Mouse (Mus musculus): Measurements from ENCODE around the gene Utp3.
"Not testable (repeated sequence)": the region's sequence is repeated elsewhere in the genome, so short reads cannot be mapped to it uniquely, and the experiment has no call there.

Gene Utp3

DNA sequence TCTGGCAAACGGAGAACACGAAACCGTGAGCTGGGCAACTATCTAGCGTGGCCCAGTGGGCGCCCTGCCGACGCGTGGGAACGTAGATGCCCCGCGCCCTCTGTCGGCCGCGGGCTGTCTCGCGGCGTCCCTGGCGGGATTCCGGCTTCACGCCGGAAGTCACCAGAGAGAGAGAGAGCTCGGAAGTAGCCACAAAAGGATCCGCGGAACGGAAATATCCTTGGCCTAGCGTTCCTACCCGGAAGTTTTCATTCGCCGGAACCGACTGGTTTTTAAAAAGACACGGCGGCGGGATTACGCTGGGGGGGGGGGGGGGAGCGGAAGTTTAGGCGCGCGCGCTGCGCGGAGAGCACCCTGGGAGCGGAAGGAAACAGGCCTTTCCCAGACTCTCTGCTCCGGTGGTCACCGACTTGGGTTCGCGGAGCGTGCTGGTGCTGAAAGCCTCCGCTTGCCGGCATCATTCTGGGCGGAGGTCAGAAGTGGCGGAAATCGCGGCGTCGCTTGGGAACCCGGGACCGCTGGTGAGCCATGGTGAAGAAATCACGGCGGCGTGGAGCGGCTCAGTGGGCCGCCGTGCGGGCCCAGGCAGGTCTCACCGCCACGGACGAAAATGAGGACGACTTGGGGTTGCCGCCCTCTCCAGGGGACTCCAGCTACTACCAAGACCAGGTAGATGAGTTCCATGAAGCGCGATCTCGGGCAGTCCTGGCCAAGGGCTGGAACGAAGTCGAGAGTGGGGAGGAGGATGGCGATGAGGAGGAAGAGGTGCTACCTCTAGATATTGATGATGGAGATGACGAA lies at the start of gene Utp3:
Gene Utp3, plus strand, starts transcription at position 377 of the 801 bp plus-strand sequence.
- DNase-seq, result peak; percentile 100

DNA sequence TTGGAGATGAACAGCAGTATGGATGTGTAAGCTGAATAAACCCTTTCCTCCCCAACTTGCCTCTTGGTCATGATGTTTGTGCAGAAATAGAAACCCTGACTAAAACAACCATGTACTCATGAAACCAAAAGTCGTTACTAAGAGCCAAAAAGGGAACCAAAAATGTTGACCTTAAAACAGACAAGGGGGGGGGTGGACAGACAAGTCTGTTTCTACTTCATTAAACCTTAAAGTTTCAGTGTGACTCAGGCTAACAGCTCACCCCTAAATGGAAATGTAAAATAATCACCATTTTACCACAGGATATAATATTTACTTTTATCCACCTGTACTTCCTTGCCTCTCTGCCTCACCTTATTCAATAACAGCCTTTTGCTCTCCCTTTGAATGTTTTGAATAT lies 45.7 kb upstream of the Utp3 start:
- no peak for DNase-seq

DNA sequence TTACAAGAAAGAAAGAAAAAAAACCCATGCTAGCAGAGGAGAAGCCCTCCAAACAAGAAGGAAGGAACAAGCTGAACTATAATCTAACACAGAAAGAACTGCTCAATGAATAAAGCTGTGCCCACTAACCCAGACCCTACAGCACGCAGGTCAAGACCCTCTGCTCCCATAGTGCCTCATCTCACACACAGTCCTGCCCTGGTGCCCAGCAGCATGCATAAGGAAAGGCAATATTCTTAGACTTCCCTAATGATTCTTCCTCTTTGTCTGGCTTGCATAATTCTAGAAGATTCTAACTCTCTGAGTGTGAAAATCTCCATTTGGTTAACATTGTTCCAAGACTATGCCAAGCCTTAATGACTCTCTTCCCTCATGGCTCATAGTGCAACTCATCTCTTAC lies 45.3 kb upstream of the Utp3 start:
- no peak for DNase-seq

DNA sequence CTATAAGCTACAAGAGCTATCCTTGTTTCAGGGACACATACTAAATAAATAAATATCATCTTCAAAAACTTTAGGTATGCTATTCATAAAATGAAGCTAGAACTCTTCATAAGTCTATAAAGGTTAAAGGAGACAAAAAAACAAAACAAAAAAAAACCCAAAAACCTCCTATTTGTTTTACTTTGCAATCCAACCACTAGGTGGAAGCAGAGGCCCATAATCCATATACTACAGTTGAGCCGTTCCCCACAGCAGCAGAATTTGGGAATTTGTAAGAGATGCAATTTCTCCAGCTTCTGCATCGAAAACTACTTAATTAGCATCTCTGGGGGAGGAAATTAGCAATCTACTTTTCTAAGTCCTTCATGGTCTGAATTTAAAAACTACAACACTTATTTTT lies 35.0 kb upstream of the Utp3 start:
- DNase-seq, result peak; percentile 67

DNA sequence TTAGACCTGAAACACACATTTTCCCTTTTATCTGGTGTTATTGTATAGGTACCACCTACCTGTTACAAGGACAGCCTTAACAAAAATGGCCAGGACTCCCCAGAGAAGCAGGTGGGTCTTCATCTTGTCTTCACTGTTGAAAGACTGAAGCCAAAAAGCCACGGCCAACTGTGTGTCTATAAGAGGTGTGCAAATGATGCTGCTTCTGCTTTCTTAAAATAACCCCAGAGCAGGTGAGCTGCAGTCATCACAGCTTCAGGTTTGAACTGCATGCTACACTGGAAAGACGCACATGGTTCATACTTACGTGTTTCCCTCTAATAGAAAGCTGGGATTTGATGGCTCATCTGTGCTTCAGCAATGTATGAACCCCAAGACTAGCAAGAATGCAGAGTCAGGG lies 26.6 kb upstream of the Utp3 start, which contains the start of gene Jchain:
Gene Jchain, minus strand, starts transcription at position 235 of the 400 bp plus-strand sequence.
- no peak for DNase-seq

DNA sequence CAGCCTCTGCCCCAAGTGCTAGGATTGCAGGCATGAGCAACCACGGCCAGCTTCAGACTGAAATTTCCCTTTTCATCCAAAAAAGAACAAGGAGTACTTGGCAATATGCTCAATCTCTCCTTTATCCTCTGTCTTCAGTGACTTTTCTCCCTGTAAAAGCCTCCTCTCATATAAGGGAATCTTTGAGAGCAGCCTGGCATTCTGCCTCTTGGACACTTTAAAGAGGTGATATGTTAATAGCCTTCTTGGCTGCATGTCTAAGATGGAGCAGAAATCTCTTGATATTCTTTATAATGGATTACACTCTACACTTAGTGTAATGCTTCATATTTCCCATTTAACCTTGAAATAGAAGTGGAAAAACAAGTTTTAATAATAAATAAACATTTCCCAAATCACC lies 23.4 kb upstream of the Utp3 start:
- no peak for DNase-seq

DNA sequence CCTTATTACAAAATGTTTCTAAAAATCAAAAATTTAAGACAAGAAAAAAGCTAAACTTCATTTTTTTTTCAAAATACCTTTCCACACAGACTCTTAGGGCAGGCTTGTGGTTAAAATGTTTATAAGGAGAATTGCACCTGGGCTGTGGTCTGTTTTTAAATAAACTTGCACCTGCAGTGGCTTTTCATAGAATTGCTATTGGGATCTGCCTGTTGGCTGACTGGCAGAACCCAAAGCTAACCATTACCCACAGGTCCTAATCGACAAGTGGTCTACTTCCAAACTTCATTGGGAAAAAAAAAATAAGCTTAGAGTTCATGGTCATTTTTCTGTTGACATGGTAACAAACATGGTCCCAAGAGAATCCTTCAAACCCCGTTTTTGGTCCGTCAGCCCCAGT lies 19.6 kb upstream of the Utp3 start:
- DNase-seq, result no peak

DNA sequence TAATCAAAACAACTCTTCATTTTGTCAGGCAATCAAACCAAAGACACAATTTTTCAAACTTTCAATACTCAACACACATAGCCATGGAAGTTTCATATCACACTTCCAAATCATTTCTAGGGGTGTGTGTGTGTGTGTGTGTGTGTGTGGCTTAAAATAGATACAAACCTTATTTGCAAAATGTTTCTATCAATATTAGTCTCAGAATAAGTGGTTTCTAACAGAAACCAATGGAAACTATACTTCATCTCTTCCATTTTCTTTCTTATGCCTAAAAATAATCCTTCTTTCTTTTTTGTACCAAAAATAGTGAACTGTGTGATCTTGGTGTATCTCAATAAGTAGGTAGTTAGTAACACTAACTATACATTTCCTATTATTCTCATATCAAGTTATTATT lies 13.4 kb upstream of the Utp3 start:
- DNase-seq, result no peak

DNA sequence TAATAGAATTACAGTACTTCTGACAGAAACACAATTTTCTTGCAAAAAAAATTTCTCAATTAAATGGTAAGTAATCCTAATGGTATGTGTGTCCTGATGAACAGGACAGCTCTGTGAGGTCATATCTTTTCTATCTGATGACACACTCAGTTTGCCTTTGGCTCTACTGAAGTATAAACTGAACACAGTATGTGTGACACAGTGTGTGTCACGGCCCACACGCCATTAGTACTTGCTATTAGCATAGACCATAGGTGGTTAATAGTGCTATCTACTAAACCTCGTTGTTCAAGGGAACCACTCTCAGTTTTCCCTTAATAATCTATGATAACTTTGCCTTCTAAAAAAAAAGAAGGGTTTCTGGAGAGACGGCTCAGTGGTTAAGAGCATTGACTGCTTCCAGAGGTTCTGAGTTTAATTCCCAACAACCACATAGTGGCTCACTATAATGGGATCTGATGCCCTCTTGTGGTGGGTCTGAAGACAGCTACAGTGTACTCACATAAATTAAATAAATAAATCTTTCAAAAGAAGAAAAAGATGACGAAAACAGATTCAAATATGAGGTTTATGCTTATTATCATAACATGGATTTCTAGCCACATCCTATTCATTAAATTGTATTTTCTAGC lies 11.5 kb upstream of the Utp3 start:
- peak; percentile 69 for DNase-seq

DNA sequence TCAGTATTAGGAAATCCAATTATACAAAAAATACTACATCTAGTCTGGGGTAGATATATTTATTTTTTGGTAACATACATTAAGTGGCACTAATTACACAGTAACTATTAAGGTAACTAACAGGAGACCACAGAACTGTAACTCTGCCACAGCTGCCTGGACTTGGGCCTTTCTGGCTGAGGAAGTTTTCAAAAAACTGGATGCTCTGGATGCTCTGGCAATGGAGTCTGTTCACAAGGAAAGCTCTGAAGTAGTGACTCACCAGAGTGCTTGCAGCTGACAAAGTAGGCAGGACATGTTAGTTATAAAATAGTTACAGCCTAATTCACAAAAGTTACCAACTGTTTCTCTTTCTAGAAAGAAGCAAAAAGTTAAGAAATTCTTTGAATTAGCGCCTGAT lies 9.9 kb upstream of the Utp3 start:
- DNase-seq, result not testable (repeated sequence)

DNA sequence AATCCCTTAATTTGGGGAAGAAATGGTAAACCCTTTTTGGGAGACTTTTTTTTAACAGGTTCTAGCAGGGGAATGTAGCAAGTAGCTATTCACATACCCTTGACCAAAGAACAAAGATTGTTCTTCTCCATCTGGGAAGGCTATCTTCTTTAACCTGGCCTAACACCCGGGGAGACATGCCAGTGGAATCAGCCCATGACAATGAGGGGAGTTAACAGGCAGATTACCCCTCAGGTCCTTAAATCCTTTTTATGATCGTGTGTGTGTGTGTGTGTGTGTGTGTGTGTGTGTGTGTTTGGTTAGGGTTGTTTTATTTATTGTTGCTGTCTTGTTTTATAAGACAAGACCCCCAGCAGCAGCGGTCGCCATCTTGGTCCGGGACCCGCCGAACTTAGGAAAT lies 8.7 kb upstream of the Utp3 start:
- no peak for DNase-seq

DNA sequence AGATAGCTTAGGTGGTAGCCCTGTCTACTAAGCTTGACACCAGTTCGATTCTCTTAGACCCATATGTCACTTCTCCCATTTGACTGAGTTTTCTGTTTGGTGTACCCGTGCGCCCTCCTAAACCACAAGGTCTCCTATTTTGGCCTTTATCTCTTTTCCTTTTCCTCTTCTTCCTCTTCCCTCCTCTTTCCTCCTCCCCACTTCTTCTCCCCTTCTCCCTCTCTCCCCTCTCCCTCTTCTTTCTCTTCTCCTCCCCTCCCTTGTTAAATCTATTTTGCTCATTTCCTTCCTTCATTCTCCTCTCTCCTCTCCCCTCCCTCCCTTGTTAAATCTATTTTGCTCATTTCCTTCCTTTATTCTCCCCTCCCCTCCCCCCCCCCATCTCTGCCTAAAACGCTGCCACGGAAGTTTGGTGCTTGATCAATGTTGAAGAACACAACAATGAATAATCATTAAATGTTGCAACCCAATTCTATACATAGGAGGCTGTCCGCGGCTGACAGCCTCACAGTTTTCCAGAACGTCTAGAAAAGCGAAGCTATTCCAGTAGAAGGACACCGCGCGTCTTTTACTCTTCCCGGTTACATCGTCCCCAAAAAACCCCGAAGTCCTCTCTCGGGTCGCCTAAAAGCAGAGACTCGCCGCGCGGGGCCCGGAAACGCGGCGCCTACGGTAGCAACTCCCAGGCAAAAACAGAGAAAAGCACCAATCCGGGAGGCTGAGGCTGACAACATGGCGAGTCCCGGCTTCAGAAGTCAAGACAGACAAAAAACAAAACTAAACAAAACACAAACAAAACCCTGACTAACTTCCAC lies 784 bp upstream of the Utp3 start:
- DNase-seq, result no peak

DNA sequence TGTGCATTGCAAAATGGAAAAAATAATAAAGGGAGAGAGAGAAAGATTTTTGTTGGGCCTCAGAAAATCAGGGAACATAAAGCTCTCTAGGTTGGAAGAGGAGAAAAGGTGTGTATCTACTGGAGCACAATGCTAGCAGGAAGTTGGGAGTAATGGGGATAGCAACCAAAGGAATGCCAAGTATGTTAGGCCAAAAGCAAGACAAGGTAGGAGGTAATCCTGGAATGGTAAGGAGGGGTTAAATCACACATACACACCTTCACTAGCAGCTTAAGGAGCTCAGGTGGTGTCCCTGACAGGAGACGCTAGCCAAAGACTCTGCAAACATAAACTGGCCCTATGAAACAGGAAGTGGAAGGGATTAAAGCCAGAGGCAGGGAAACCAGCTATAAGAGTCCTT lies 4.7 kb downstream of the Utp3 start:
- DNase-seq, result no peak

DNA sequence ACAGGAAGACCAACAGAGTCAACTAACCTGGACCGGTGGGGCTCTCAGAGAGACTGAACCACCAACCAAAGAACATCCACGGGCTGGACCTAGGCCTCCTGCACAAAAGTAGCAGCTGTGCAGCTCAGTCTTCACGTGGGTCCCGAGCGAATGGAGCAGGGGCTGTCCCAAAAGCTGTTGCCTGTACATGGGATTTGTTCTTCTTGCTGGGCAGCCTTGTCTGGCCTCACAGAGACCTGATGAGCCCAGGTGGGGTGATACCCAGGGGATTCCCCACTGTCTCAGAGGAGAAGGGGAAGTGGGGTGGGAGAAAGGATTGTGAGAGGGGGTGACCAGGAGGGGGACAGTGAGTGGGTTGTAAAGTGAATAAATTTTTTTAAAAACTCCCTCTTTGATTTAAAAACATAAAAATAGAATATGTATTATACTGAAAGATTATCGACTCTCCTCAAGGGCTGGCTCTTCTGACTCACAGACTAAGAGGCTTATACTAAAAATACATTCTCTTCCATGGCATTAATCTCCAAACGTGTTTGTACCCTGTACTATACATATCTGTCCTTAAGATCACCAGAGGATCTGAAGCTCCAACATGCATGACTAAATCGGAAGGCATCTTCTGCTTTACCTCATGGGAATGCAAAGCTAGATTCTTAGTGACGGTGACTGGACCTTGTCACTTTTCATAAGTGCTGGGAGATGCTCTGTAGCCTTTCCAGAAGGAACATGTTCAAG lies 7.0 kb downstream of the Utp3 start:
- no peak for DNase-seq

DNA sequence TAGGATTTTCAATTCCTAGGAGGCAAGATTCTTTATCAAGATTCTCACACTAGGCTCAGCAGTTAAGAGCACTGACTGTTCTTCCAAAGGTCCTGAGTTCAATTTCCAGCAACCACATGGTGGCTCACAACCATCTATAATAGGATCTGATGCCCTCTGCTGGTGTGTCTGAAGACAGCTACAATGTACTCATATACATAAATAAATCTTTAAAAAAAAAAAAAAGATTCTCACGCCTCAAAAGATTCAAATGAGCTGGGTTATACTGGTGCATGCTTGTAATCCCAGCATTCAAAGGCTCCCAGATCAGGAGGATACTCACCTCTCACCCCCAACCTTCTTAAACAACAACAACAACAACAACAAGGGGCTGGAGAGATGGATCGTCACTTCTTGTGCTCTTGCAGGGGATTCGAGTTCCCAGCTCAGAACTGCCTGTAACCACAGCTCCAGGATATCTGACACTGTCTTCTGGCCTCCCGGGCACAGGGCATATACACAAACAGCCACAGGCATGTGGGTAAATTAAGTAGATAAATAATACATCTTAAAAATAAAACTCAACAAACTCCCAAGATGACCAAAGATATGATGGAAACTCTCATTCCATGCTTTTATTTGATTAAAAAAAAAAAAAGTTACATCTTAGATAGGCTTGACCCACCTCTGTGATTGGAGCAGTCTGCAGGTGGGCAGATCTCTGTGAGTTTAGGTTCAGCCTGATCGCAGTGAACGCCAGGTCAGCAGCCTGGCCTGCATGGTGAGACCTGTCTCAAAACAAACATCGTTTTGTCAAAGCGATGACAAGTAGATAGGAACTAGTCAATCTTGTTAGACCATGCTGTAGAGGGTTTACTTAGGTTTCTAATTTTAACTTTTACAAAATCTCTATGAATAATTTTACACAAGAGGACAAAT lies 8.9 kb downstream of the Utp3 start:
- no peak for DNase-seq

DNA sequence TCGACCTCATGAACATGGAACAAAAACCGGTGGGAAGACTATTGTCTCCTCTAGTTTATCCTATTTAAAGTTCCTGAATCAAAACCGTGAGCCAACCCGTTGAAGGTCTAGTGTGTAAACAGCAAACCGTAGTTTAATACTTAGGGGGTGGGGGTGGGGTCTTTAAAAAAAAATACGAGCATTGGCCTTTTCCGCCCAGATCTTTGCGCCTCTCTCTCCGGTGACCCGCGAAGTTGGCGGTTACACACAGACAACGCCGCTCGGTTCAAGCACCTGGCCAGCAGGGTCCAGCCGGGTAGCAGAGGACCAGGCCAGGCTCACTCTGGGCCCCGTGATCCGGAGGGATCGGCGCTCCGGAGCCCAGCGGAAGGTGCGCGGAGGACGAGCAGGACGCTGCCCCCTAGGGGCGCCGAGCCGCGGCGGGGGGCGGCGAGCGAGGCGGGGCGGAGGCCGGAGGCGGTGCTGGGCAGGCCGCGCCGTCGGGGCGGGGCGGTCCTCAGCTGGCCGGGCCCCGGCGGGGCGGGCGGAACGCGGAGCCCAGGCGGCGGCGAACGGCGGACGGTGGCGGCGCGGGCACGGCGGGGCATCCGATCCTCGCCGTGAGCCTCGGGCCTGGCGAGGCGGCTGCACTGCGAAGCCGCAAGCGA lies 10.4 kb downstream of the Utp3 start, which contains the start of gene Rufy3:
Gene Rufy3, plus strand, starts transcription at position 540 of the 647 bp plus-strand sequence.
- DNase-seq, result peak; percentile 89

DNA sequence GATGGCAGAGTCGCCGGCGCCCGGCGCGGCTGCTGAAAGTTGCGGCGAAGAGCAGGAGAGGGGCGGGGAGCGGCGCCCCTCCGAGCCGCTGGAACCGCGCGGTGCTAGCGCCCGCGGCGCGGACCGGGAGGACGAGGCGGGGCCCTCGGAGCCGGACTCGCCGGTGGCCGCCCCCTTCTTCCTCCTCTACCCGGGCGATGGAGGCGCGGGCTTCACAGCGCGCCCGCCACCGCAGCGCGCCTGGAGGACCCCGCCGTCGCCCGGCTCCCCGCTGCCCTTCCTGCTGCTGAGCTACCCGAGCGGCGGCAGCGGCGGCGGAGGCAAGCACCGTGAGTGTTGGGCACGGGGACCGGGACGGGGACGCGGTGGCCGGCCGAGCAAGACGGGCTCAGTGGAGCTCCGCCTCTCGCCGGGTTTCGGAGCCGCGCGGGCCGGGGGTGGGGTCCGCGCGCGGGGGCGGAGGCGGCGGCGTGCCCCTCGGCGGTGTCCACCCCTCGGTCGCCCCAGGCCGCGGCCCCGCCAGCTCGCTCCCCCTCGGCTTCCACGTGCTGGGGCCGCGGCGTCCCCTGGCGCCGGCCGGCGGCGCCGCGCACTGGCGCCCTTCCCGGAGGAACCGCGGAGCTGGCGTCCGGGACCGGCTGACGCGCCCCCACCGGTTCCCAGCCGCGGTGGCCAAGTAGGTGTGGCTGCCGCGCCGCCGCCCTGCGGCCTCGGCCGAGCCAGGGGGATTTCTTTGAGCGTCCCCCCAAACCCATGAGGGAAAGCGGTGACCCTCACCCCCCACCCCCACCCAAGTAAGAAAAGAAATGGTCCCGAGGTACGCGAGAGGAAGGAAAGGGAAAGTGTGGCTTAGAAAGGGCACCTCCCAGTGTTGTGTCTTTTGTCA lies 11.1 kb downstream of the Utp3 start:
- DNase-seq, result peak; percentile 74

DNA sequence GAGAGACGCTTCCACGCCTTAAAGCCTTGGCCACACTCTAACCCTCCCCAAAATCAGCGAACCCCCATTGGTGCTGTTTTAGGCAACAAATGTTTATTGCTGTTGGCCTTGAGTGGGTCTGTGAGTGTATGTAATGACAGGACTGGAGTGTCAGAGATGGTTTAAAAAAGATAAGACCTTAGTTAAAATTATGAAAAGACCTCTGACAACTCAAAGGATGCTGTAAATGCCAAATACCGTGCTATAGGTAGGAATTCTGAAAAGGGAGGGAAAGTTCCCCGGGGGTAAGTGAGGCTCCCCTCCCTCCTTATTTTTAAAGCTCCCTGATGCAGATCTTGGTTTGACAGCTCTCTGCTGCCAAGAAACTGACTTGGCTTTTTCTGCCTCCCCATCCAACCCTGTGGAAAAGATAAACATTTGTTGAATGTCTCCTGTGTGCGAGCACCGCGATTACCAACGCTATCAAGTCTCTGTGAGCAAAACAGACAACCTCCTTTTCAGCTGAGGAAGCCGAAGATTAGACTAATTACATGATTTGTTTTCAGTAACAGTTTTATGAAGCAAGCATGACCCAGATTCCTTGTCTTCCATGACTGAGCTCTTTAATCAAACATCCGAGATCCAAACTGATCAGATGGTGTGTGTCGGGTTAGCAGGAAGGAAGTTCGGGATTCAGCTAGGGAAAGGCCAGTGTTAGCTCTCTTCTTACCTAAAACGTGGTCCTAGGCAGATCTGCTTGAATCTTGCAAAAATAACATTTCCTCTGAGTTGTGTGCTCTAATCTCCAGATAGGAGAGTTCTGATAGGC lies 12.0 kb downstream of the Utp3 start:
- DNase-seq, result peak; percentile 39

DNA sequence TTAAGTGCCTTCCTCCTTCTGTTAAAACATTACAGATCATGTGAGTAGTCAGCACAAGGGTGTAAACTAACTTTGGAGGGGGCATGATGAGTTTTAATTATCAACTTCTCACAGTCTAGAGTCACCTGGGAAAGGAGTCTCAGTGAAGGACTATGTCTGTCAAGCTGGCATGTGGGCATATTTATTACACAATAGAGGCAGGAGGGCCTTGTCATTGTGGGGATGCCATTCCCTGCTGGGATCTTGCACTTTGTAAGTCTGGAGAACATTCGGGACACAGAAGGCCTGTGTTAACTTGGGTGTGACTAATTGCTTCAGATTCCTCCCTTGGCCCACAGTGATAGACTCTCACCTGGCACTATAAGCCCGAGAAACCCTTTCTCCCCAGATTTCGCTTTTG lies 15.3 kb downstream of the Utp3 start:
- DNase-seq, result no peak

All from retina, postnatal 1 day (tissue).